Mouse (Mus musculus): Measurements from ENCODE around the gene Acvr2a. TPM values are rescaled to one million over a fixed set of nuclear protein-coding genes. Genes with fewer than 3 reads are reported as not detected.
A peak's percentile ranks its signal among the peaks of the same experiment; 100 is the strongest.

Acvr2a gene
- polyA plus RNA-seq, 1 experiment from 2014 or later, result 8.6 TPM

GRCm38 (mm10) chr2:48868199-48868913 lies 54.4 kb downstream of the Acvr2a start:
- in situ Hi-C loops (cut with MboI; ENCODE audit: low pct_unique_long_range_greater_than_20kb), result no loop called here
- no peak for ATAC-seq
- no peak for DNase-seq (ENCODE audit: low read depth, low spot score)
- CTCF ChIA-PET, result no interaction called here
- no peaks in the 10 kb centered on the region for H3K27me3 ChIP-seq
- POLR2A ChIA-PET, result no interaction called here
- no peak for TF ChIP-seq CTCF (IDR thresholded peaks at IDR 0.05)

GRCm38 (mm10) chr2:48885945-48886344 lies 72.0 kb downstream of the Acvr2a start:
- DNase-seq (ENCODE audit: low read depth, low spot score) (no peak), ATAC-seq (peak; percentile 67)
- in situ Hi-C loops (cut with MboI; ENCODE audit: low pct_unique_long_range_greater_than_20kb), result loop anchor here (5.0 kb wide), 1 partner anchor 884 kb away; no protein-coding TSS in a partner anchor
- POLR2A ChIA-PET, result no interaction called here
- peak; percentile 74 for TF ChIP-seq CTCF (IDR thresholded peaks at IDR 0.05)
- CTCF ChIA-PET, result interaction anchor here (0.8 to 2.1 kb wide), 12 partner anchors 9 to 888 kb away, joined by 3 to 17 read pairs (median 4); no protein-coding TSS in a partner anchor
- H3K27me3 ChIP-seq, result no peaks in the 10 kb centered on the region

DNA sequence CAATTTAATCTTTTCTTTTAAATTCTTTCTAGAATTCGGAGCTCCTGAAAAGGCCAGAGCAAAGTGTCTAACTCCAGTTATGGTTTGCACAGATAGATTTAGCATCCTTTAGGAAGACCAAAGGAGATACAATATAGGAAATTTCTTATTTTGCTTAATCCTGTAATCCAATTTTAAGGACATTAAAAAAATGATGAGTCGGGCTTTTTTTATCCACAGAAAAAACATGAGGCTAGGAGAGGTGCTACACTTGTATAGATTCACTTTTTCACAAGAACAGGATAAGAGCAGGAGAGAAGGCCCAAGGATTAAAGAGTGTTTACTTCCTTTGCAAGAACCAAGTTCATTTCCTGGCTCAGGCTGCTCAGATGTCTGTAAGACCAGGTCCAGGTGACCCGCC lies 81.3 kb downstream of the Acvr2a start:
- DNase-seq (ENCODE audit: low read depth, low spot score) (no peak), ATAC-seq (no peak)
- no peaks in the 10 kb centered on the region for H3K27me3 ChIP-seq
- ChIA-PET POLR2A (no interaction called here), CTCF (interaction anchor here (1.1 to 1.6 kb wide), 4 partner anchors 9 to 417 kb away, joined by 4 read pairs; no protein-coding TSS in a partner anchor)
- TF ChIP-seq CTCF (IDR thresholded peaks at IDR 0.05), result no peak
- in situ Hi-C loops (cut with MboI; ENCODE audit: low pct_unique_long_range_greater_than_20kb), result loop anchor here (10.0 kb wide), 1 partner anchor 1400 kb away; no protein-coding TSS in a partner anchor

DNA sequence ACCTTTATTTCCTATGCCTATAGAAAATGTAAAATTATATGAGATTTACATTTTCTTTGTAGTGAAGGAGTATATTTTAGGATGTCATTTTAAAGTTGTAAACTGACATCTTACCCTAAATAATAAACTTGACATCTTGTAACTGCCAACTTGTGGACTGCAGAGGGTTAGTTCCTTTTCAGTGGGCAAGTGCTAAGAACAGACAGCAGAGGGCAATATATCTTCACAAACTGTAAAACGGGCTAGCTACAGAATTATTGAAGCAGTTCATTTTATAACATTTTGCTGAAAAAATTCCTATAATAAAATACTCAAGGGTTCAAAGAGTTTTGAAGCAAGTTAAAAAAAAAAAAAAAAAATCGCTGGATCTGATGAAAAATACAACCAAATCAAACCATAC lies 95.0 kb downstream of the Acvr2a start:
- ChIA-PET POLR2A (no interaction called here), CTCF (interaction anchor here (1.4 to 2.1 kb wide), 3 partner anchors 17 to 404 kb away, joined by 3 to 13 read pairs (median 4); no protein-coding TSS in a partner anchor)
- no peak for ATAC-seq
- no peaks in the 10 kb centered on the region for H3K27me3 ChIP-seq
- in situ Hi-C loops (cut with MboI; ENCODE audit: low pct_unique_long_range_greater_than_20kb), result loop anchor here (5.0 to 25.0 kb wide), 3 partner anchors 408 to 816 kb away; no protein-coding TSS in a partner anchor
- DNase-seq (ENCODE audit: low read depth, low spot score), result no peak
- peak; percentile 49 for TF ChIP-seq CTCF (IDR thresholded peaks at IDR 0.05)

- no peak for DNase-seq (ENCODE audit: low read depth, low spot score)
- CTCF ChIA-PET, result interaction anchor here (1.3 to 2.7 kb wide), 2 partner anchors 9 to 399 kb away, joined by 3 to 12 read pairs; no protein-coding TSS in a partner anchor
- ATAC-seq, result no peak
- peak; percentile 43 for TF ChIP-seq CTCF (IDR thresholded peaks at IDR 0.05)
- no peaks in the 10 kb centered on the region for H3K27me3 ChIP-seq
- in situ Hi-C loops (cut with MboI; ENCODE audit: low pct_unique_long_range_greater_than_20kb), result loop anchor here (25.0 kb wide), 1 partner anchor 523 kb away; no protein-coding TSS in a partner anchor
- POLR2A ChIA-PET, result no interaction called here
Observed at GRCm38 (mm10) chr2:48914185-48914584, 100.3 kb downstream of the Acvr2a start.

GRCm38 (mm10) chr2:48915832-48916231 lies 101.9 kb downstream of the Acvr2a start:
- ATAC-seq, result no peak
- in situ Hi-C loops (cut with MboI; ENCODE audit: low pct_unique_long_range_greater_than_20kb), result loop anchor here (25.0 kb wide), 1 partner anchor 521 kb away; no protein-coding TSS in a partner anchor
- CTCF ChIA-PET, result interaction anchor here (1.3 to 1.8 kb wide), 2 partner anchors 8 to 12 kb away, joined by 3 to 4 read pairs; no protein-coding TSS in a partner anchor

DNA sequence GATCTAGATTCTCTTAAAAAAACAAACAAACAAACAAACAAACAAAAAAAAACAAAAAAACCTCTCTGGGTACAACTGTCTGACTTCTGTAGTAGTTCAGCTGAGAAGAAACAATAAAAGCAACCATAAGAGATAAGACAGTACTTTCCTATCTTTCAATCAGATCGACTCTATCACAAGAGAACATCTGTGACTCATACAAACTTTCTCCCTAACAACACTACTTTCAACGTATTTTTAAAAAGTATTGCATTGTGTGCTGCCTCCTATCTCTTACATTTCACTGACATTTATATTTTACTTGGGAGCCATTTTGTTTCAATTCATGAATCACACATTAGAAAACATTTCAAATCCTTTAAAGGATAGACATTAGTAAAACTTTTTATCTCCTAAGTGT lies 121.1 kb downstream of the Acvr2a start:
- ChIA-PET CTCF (no interaction called here), POLR2A (no interaction called here)
- no peak for DNase-seq (ENCODE audit: low read depth, low spot score)
- in situ Hi-C loops (cut with MboI; ENCODE audit: low pct_unique_long_range_greater_than_20kb), result loop anchor here (25.0 kb wide), 1 partner anchor 1352 kb away; the partner anchor contains the start of gene Mmadhc
- TF ChIP-seq CTCF (IDR thresholded peaks at IDR 0.05), result no peak
- H3K27me3 ChIP-seq, result no peaks in the 10 kb centered on the region
- no peak for ATAC-seq

More at GRCm38 (mm10) chr2:48915832-48916231, 101.9 kb downstream of the Acvr2a start:
- no peak for DNase-seq (ENCODE audit: low read depth, low spot score)
- POLR2A ChIA-PET, result no interaction called here
- TF ChIP-seq CTCF (IDR thresholded peaks at IDR 0.05), result no peak
- no peaks in the 10 kb centered on the region for H3K27me3 ChIP-seq

DNA sequence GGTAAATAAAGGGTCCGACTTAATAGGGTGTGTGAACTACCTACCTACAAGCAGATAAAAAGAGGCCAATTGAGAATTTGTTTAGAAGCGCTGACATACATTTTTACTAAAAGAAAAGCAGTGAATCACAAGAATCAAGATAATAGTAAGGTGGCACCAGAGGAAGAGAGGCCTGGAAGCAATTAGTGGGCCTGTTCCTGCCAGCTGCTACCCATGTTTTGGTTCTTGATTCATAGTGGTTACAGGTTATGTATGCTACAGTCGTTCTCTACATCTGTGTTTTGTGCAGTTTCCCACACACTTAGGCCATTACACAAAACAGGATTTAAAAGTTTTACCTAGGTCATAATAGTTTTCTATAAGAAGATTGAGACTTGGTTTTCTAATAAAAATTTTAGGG lies 133.9 kb downstream of the Acvr2a start:
- POLR2A ChIA-PET, result no interaction called here
- no peak for ATAC-seq
- CTCF ChIA-PET, result interaction anchor here (1.6 to 1.8 kb wide), 2 partner anchors 90 to 786 kb away, joined by 3 to 4 read pairs; no protein-coding TSS in a partner anchor
- H3K27me3 ChIP-seq, result no peaks in the 10 kb centered on the region
- no peak for TF ChIP-seq CTCF (IDR thresholded peaks at IDR 0.05)
- in situ Hi-C loops (cut with MboI; ENCODE audit: low pct_unique_long_range_greater_than_20kb), result loop anchor here (25.0 kb wide), 1 partner anchor 1340 kb away; the partner anchor contains the start of gene Mmadhc
- no peak for DNase-seq (ENCODE audit: low read depth, low spot score)

DNA sequence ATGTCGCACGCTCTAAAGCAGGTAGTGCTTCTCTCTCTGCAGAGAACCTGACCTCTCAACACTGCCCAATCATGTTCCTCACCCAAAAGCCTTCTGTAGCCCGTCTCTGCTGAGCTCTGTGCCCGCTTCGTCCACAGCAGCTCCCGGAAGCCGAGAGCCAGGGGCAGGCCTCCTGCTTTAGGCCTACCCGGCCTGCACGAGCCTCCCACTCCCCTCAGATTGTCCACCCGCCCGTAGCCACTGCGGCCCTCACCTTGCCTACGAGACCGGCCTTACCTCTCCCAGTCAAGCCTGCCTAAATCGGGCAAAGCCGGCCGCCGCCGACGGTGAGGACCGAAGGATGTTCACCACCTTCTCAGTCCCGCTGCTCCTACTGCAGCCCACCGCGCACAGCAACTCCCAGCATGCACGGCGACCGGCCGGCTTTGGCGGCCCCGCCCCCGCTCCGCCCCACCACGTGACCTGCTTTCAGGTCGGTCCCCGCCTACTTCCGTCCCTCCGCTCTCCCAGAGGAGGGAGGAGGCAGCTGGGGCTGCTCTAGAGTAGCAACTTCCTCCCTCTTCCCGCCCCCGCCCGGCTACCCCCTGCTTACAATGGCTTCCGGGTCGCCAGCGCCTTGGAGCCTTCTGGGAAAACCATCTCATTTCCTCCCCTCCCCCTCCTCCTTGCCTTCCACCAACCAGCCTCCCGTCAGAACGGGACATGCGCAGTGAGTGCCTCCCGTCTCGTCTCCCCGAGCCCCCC lies 135.1 kb downstream of the Acvr2a start, which contains the start of gene Mbd5:
Gene Mbd5 (plus strand): TSS at position 668 of the 744 bp plus-strand sequence.
- no peaks in the 10 kb centered on the region for H3K27me3 ChIP-seq
- DNase-seq (ENCODE audit: low read depth, low spot score), result peak; percentile 92
- CTCF ChIA-PET, result interaction anchor here (1.6 to 1.8 kb wide), 2 partner anchors 89 to 785 kb away, joined by 3 to 4 read pairs; no protein-coding TSS in a partner anchor
- ATAC-seq, result peak; percentile 99
- in situ Hi-C loops (cut with MboI; ENCODE audit: low pct_unique_long_range_greater_than_20kb), result loop anchor here (25.0 kb wide), 1 partner anchor 1338 kb away; the partner anchor contains the start of gene Mmadhc
- no peak for TF ChIP-seq CTCF (IDR thresholded peaks at IDR 0.05)
- POLR2A ChIA-PET, result no interaction called here

GRCm38 (mm10) chr2:48949743-48950251 lies 135.9 kb downstream of the Acvr2a start:
- TF ChIP-seq CTCF (IDR thresholded peaks at IDR 0.05), result no peak
- CTCF ChIA-PET, result interaction anchor here (1.8 kb wide), 1 partner anchor 784 kb away, joined by 4 read pairs; no protein-coding TSS in a partner anchor
- H3K27me3 ChIP-seq, result no peaks in the 10 kb centered on the region
- peak; percentile 24 for ATAC-seq
- DNase-seq (ENCODE audit: low read depth, low spot score), result no peak
- in situ Hi-C loops (cut with MboI; ENCODE audit: low pct_unique_long_range_greater_than_20kb), result loop anchor here (25.0 kb wide), 1 partner anchor 1338 kb away; the partner anchor contains the start of gene Mmadhc
- POLR2A ChIA-PET, result interaction anchor here (0.7 kb wide), 1 partner anchor 665 kb away, joined by 3 read pairs; no protein-coding TSS in a partner anchor

Measured in Patski (cell line).